Mouse (Mus musculus) spleen, postnatal 4 days (tissue): ENCODE results near the gene Lgals8.

Source experiments
- DNase-seq, 2 experiments: peaks; one replicate each; pipeline ENCODE4 v3.0.0; 2022; ENCODE audit warnings: low spot score in 2 of 2

The Lgals8 gene

DNA sequence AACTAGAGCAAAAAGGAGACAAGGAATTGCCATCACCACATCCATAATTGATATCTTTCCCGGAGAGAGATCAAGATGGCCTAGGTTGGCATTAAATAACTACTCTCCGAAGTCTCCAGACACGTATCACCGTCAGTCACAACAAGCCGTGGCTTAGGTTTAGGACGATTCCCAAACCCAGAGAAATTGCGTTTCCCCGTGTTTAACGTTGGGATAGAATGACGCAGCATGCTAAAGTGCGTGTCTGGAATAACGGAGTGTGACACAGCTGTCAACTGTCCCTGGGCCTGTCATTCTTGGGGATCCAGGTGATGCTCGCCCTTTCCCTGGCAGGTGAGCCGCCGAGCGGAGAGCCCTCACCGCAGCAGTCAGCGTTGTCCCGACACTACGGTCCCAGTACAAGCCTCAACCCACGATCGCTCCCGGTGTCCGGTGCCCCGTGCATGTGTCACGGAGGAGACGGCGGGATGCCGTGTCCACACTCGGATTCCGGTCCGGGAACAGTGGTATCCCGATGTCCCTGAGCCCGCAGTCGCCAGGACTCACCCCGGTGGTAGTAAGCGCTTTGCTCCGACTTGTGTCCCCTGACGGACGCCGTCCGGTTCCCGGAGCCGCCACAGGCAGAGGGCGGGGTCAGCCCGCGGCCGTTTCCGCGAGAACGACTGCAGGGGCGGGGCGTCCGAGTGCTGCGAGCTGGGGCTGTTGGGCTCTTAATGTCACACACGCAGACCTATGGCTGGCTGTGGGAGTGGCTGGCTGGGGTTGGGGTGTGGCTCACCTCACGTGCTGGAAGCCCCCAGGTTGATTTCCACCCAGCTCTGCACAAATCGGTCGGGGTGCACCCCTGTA is 3.6 kb downstream of the Lgals8 start:
- DNase-seq: peak; percentile 95 to 97

DNA sequence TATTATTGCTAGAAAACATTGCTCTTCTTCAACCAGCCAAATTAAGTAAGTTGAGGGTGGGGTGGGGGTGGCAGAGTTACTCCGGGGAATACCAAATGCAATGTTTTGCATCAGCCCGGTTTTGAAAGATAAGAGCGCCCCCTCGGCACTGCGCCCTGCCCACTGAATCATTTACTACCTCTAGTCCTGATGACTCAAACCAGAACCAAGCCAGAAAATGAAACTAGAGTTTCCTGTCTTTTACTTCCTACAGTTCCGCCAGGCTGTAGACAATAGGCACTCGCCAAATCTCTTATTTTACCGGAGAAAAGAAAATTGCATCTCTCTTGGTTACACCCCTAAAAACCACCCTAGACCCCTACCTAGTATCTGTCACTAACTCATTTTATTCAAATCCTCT is 4.3 kb downstream of the Lgals8 start:
- peak; percentile 73 to 74 for DNase-seq

DNA sequence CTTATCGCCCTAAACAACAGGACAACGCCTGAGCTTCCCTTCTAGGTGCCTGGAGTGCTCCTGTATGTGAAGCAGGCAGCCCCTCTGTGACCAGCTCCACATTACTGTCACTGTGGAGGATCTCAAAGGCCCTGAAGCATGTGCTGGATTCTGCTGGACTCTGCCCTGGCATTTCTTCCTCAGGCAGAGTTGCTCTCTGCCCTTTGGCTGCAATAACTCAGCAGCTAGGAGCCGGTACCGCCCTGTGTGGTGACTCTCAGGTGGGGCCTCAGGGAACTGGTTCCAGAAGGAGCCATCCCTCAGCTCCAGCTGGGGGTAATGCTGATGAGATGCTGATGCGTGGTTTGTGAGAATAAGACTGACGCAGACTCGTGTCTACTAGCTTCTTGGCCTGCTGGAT is 8.0 kb downstream of the Lgals8 start:
- DNase-seq: no peak

DNA sequence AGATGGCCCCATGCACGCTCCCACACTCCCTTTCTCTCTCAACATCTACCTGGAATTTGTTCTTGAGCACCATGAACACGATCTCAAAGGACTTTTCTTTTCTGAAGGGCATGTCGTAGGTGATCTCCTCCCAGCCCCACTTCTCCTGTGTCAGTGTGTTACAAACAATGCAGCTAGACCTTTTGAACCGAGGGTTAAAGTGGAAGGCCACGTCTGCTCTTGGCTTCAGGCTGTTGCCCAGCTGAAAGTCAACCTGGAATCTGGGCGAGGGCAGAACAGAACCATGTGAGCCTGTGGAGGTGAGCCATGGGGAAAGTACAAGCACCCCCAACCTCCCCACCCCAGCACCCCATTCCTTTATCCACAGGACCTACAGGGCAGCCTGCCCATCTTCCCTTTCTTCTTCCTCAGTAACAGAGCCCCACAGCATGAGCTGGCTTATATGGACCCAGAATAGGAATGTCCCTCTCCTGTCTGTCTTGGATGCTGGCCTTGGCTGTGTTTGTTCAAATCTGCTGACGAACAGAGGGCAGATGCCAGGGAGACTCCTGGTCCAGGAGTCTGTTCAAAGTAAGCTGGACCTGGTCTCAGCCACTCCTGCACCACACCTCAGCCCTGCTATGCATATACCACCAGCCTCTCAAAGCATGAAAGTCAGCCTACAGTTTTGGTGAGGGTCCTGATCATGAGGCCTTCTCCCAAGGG is 9.9 kb downstream of the Lgals8 start:
- no peak for DNase-seq

DNA sequence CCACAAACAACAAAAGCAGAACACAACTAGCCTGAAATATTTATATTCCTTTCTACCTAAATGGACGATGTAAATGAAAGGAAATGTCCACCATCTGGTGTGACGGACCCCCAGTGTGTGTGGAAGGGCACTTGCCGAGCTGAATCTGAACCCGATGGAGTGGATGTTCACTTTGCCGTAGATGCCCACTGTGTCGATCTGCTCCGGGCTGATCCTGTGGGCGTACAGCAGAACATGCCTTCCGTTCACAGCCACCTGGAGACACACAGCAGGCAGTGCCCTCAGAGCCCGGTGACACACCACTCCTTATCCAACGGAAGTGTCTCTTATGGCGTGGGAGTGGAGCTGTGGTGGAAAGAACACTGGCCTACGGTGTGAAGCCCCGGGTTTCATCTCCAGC is 11.6 kb downstream of the Lgals8 start:
- DNase-seq: no peak

DNA sequence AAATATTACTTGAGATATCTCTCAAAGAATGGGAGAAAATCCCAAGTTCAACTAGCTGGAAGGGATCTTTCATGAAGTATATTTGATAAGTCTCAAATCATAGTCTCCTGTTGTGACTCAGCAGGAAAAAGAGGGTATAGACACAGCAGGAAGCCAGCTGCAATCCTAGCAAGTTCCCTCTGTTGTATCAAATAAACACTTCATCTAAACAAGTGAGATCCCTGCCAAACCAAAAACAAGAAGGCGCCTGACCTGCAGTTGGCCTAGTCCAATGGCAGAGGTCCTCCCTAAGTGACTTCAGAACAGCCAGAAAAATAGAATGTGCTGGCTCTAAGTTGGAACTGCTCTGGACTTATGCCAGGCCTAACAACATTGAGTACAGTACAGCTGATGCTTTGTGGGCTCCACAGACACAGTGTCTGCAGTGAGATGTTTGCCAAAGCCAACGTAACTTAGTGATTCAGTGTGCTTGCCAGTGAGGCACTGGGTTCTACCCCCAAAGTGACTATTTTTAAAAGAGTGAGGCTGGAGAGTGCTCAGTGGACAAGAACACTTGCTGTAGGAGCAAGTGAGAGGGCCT is 22.6 kb downstream of the Lgals8 start:
- DNase-seq: no peak

DNA sequence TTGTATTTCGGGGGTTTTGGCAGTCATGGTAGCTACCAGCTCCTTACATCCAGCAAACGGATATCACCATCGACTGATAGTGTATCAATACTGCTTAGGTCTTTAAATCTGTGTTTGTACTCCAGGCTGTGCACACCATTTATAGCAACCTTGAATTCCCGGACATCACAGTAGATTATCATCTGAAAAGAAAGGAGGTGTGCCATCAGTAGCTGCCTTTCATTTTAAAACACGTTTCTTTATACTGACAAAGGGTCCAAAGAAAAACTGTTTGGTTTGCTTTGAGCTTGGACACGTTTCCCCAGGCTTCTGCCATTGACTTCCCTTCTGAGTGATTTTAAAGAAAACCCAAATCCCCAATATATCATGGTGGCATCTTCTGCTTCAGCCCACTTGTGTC is 23.9 kb downstream of the Lgals8 start:
- no peak for DNase-seq

DNA sequence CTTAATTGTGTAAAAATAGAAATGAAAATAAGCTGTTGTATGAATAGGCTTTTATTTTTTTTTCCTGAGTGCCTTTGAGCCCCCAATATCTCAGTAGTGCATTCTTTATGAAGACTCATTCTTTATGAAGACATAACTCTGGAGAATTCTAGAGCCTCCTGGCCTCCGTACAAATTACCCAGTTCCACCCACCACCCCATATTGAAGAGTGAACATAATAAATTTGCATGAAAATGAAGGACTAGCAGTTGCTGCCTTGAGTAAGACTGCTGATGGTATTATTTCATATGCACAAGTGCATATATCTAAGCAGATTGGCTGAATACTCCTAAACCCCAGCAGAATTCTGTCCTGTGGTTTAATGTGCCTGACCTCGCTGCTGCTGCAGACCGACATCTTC is 25.2 kb downstream of the Lgals8 start:
- DNase-seq: no peak

DNA sequence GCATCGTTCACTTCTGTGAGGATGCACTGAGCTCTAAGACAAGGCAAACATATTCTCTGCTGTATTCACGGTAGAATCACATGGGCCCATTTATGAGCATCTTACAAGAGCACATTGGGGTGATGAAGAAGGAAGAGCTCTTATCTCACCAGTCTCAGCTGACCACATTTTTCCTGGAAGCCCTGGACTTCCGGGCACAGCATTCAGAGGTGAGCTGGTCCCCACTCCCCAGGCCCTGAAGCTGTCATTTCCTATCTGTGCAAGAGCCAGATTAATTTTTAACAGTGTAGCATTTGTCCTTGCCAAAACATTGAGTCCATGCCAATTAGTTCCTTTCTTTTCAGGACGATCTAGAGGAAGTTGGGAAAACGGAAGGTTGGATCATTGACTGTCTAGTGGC is 30.9 kb downstream of the Lgals8 start:
- no peak for DNase-seq

DNA sequence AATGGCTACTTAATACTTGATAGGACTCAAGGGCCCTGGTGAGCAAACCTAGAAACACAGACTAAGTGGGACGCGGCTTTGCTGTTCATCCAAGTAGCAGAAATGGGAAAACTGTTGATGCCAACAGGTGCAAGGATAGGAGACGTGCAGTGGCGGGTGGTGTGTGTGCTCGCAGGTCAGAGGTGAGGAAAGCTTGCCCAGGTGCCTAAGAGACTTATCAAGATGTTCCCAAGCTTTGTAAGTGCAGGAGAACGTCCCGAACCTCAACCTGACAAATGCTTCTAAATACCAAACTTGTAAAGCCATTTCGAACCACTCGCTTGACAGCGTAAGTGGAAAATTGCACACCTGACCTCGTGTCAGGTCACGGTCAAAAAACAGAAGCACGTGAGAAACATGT is 36.2 kb downstream of the Lgals8 start:
- no peak for DNase-seq

DNA sequence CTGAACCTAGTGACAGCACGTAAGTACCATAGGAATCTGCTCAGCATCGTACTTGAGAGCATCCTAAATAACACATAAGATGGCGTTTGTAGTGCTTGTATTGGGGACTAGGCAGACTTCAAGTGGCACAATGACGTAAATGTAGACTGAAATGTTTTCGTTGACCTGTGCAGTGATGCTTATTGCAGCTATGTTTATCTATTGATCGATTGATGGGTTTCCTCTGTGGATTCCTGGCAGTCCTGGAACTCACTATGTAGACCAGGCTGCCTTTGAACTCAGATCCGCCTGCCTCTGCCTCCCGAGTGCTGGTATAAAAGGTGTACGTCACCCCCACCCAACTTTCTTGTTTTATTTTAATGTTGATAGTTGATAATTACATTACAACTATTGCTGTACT is 44.1 kb downstream of the Lgals8 start:
- DNase-seq: no peak

DNA sequence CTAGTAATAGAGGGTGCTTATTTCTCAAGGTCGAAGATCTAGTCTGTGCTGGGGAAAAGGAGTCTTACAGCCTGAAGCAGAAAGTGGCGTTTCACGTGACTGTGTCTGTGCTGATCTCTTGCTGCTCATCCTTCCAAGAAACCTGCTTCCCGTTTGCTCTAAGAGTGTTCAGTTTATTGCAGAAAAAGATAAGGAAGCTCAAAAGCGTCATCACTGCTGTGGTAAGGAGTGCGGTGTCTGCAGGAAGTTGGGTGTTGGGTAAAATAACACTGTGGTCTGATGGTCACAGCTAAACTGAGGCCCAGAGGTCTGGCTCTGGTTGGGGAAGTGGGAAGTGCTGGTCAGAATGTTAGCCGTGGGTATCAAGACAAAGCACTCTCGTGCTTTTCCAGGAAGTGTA is 52.7 kb downstream of the Lgals8 start:
- DNase-seq: peak in 1 of 2 experiments; percentile 27

DNA sequence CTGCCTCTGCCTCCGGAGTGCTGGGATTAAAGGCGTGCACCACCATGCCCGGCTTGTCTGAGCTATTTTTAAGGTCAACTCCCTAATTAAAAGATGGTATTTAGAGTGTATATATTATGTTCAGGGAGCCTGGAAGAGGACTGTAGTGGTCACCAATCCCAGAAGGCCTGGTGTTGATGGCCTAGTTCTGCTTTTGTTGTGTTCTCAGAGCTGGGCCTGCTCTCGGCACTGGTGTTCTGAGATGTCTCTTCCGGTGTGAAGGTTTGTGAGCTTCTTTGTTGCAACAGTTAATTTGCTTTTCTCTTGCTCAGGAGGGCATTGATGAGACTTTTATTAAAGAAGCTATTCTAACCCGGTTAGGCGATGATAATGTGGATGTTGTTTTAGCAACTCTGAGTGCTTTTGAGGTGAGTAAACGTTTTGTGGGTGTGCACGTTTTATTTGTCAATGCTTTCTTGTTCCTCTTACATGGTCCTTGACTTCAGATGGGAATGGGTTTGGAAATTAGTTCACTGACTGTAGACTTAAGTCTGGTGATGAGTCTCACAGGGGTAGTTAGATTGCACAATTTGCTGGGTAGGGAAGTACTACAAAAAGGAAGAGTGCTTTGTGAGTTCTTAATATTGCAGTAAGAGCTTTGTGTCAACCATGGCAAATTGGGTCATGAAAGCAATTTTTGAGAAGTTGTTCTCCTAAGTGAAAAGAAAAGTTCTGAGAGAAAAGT is 56.2 kb downstream of the Lgals8 start:
- DNase-seq: no peak

DNA sequence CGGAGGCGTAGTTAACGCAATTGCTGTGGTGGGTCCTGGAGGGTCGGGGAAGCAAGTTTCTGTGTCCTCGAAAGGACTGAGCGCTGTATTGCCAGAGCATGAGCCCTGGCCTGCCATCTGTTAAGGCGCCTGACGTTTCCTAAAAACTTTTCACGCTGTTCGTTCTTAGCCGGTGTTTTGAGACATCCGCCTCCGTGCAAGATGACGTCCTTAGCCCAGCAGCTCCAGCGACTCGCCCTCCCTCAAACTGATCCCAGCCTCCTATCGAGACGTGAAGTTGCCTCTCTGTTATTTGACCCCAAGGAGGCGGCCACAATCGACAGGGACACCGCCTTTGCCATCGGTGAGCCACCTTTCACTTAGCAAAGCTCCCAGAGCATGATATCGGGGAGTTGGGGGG is 69.2 kb downstream of the Lgals8 start:
- DNase-seq: peak in 1 of 2 experiments; percentile 21

DNA sequence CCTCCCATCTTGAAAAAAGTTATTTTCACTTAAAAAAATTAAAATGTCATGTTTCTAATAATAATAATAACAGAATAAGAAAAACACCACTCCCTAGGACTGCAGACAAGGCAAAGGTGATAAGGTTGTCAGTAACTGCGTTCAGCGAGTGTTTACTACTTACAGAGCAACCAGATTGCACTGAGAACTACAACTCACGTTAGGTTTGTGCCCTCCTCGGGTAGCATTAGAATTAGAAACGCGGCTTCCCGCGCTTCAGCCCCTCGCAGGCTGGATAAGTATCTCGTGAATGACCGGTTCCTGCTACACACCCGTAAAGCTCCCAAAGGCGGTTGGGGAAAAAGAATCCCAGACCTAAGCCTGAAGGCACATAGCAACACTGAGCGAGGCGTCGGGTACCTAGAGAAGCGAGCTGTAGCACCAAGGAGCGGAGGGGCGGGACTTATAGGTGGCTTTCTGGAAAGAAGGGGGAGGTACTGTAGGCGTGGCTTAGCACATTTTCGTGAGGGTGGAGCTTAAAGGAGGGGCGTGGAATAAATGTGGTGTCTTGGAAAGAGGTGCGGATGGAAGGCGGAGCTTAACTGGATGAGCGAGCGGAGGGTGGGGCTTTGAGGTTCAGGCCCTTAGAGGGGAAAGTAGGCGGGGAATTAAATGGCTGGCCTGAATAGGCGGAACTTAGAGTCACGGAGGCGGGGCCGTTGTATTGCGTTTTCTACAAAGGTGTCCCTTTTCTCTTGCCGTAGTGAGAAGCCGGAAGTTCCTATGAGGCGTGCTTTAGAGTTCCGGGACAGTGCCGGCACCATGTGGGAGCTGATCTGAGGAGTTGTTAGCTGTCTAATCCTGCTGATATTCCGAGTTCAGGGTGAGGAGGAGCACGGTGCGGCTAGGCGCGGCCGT is 69.9 kb downstream of the Lgals8 start, which contains the start of gene Heatr1:
Gene Heatr1, plus strand, starts transcription at position 419 of the 897 bp plus-strand sequence.
- DNase-seq: peak; percentile 93
